Mouse (Mus musculus) MEL (cell line): ENCODE data around the gene Upf2. TPM values are rescaled to one million over a fixed set of nuclear protein-coding genes. Genes with fewer than 3 reads are reported as not detected.

Source experiments
- DNase-seq: peaks from one replicate; pipeline ENCODE4 v3.0.0; 2011; ENCODE audit warnings: low read depth, low spot score
- H3K27ac ChIP-seq: 2 replicates; pipeline ENCODE4 v1.5.1; 2012; ENCODE audit warnings: low read depth, mild to moderate bottlenecking, control low read depth, low read length, moderate library complexity; ENCODE audit not compliant: control insufficient read depth
- H3K27me3 ChIP-seq, 2 experiments: fragments of 150-350 bp in 1 of 2; sonication (generic) in 1 of 2; 2 replicates each; pipeline ENCODE4 v1.6.1; 2012; ENCODE audit warnings: low read length in 2 of 2, mild to moderate bottlenecking in 2 of 2, improper control_type of control experiment in 1 of 2, moderate library complexity in 1 of 2; ENCODE audit not compliant: insufficient read depth in 2 of 2, control insufficient read depth in 1 of 2
- H3K36me3 ChIP-seq, 2 experiments: 2 replicates each; pipeline ENCODE4 v1.6.1; 2012 to 2014; ENCODE audit warnings: low read length in 2 of 2, improper control_type of control experiment in 1 of 2, inconsistent platforms in 1 of 2, mild to moderate bottlenecking in 1 of 2; ENCODE audit not compliant: insufficient read depth in 2 of 2, control insufficient read depth in 1 of 2
- H3K4me1 ChIP-seq, 2 experiments: fragments of 150-350 bp in 1 of 2; sonication (generic) in 1 of 2; 2 replicates each; pipeline ENCODE4 v1.6.1; 2012; ENCODE audit warnings: low read length in 2 of 2, improper control_type of control experiment in 1 of 2, mild to moderate bottlenecking in 1 of 2; ENCODE audit not compliant: insufficient read depth in 2 of 2, control insufficient read depth in 1 of 2
- H3K4me3 ChIP-seq, 2 experiments: fragments of 150-350 bp in 1 of 2; sonication (generic) in 1 of 2; 2 replicates each; pipeline ENCODE4 v1.5.1; 2012; ENCODE audit warnings: low read depth in 2 of 2, low read length in 2 of 2, mild to moderate bottlenecking in 2 of 2, moderate library complexity in 2 of 2, control low read depth in 1 of 2, improper control_type of control experiment in 1 of 2; ENCODE audit not compliant: control insufficient read depth in 1 of 2, insufficient read depth in 1 of 2
- H3K79me2 ChIP-seq: 2 replicates; pipeline ENCODE4 v1.6.1; 2012; ENCODE audit warnings: mild to moderate bottlenecking, low read length, moderate library complexity; ENCODE audit not compliant: control insufficient read depth, poor library complexity, insufficient read depth
- H3K9ac ChIP-seq: 2 replicates; pipeline ENCODE4 v1.6.1; 2012; ENCODE audit warnings: low read depth, mild to moderate bottlenecking, control low read depth, low read length, moderate library complexity; ENCODE audit not compliant: control insufficient read depth, poor library complexity, severe bottlenecking
- H3K9me3 ChIP-seq: fragments of 150-350 bp; sonication (generic); replicated peaks from 2 replicates; pipeline ENCODE4 v1.6.1; 2012; ENCODE audit warnings: mild to moderate bottlenecking, low read length, improper control_type of control experiment, moderate library complexity; ENCODE audit not compliant: insufficient read depth
- BHLHE40 ChIP-seq: IDR thresholded peaks from 2 replicates; pipeline ENCODE4 v1.6.1; 2012; ENCODE audit warnings: low read depth, mild to moderate bottlenecking, inconsistent platforms, low read length, improper control_type of control experiment, borderline replicate concordance
- CHD1 ChIP-seq: IDR thresholded peaks from 2 replicates; pipeline ENCODE4 v1.6.1; 2012; ENCODE audit warnings: low read depth, mild to moderate bottlenecking, inconsistent platforms, low read length, improper control_type of control experiment
- CHD2 ChIP-seq: IDR thresholded peaks from 2 replicates; pipeline ENCODE4 v1.6.1; 2011; ENCODE audit warnings: low read length, improper control_type of control experiment
- CTCF ChIP-seq, 3 experiments: IDR thresholded peaks in 2 of 3; conservative IDR thresholded peaks in 1 of 3; 2 replicates each; pipeline ENCODE4 v1.5.1; 2011 to 2012; ENCODE audit warnings: low read length in 3 of 3, low read depth in 2 of 3, mild to moderate bottlenecking in 2 of 3, improper control_type of control experiment in 1 of 3, inconsistent platforms in 1 of 3, mixed read lengths in 1 of 3, moderate library complexity in 1 of 3; ENCODE audit not compliant: control insufficient read depth in 1 of 3, insufficient read depth in 1 of 3, poor library complexity in 1 of 3, severe bottlenecking in 1 of 3
- E2F4 ChIP-seq: IDR thresholded peaks from 2 replicates; pipeline ENCODE4 v1.6.1; 2011; ENCODE audit warnings: low read depth, low read length, improper control_type of control experiment, borderline replicate concordance
- ELF1 ChIP-seq: IDR thresholded peaks from 2 replicates; pipeline ENCODE4 v1.6.1; 2014; ENCODE audit warnings: low read depth, mild to moderate bottlenecking, inconsistent platforms, low read length, improper control_type of control experiment, moderate library complexity
- GATA1 ChIP-seq: IDR thresholded peaks from 2 replicates; pipeline ENCODE4 v1.6.1; 2011; ENCODE audit warnings: low read depth, low read length, improper control_type of control experiment
- HCFC1 ChIP-seq: IDR thresholded peaks from 2 replicates; pipeline ENCODE4 v1.6.1; 2012; ENCODE audit warnings: low read depth, mild to moderate bottlenecking, inconsistent platforms, low read length, improper control_type of control experiment, moderate library complexity
- MAFK ChIP-seq: IDR thresholded peaks from 2 replicates; pipeline ENCODE4 v1.6.1; 2011; ENCODE audit warnings: low read depth, mild to moderate bottlenecking, low read length, improper control_type of control experiment, borderline replicate concordance
- MAX ChIP-seq: IDR thresholded peaks from 2 replicates; pipeline ENCODE4 v1.6.1; 2011; ENCODE audit warnings: low read length, improper control_type of control experiment
- MEF2A ChIP-seq: IDR thresholded peaks from 2 replicates; pipeline ENCODE4 v1.6.1; 2014; ENCODE audit warnings: low read depth, mild to moderate bottlenecking, inconsistent platforms, low read length, improper control_type of control experiment; ENCODE audit not compliant: poor library complexity, insufficient replicate concordance, severe bottlenecking; ENCODE audit errors: extremely low read depth
- MXI1 ChIP-seq: IDR thresholded peaks from 2 replicates; pipeline ENCODE4 v1.6.1; 2011; ENCODE audit warnings: mild to moderate bottlenecking, low read depth, low read length, improper control_type of control experiment
- NELFE ChIP-seq: IDR thresholded peaks from 2 replicates; pipeline ENCODE4 v1.6.1; 2011; ENCODE audit warnings: low read depth, low read length, improper control_type of control experiment
- POLR2A ChIP-seq, 2 experiments: IDR thresholded peaks; 2 replicates each; pipeline ENCODE4 v1.6.1; 2011 to 2012; ENCODE audit warnings: low read length in 2 of 2, mild to moderate bottlenecking in 2 of 2, control low read depth in 1 of 2, improper control_type of control experiment in 1 of 2, low read depth in 1 of 2, moderate library complexity in 1 of 2; ENCODE audit not compliant: control insufficient read depth in 1 of 2, insufficient read depth in 1 of 2, poor library complexity in 1 of 2
- POLR2AphosphoS2 ChIP-seq: IDR thresholded peaks from 2 replicates; pipeline ENCODE4 v1.6.1; 2011; ENCODE audit warnings: low read length, improper control_type of control experiment
- POLR2AphosphoS5 ChIP-seq: IDR thresholded peaks from 2 replicates; pipeline ENCODE4 v1.6.1; 2012; ENCODE audit warnings: low read depth, borderline replicate concordance, mild to moderate bottlenecking, inconsistent platforms, low read length, moderate library complexity, mixed read lengths
- SMC3 ChIP-seq: IDR thresholded peaks from 2 replicates; pipeline ENCODE4 v1.6.1; 2011; ENCODE audit warnings: low read depth, low read length, improper control_type of control experiment
- TAL1 ChIP-seq: IDR thresholded peaks from 2 replicates; pipeline ENCODE4 v1.6.1; 2012; ENCODE audit warnings: mild to moderate bottlenecking, inconsistent platforms, low read length, moderate library complexity, mixed read lengths
- TBP ChIP-seq: IDR thresholded peaks from 2 replicates; pipeline ENCODE4 v1.8.0; 2011; ENCODE audit warnings: low read depth, low read length, improper control_type of control experiment
- TCF12 ChIP-seq: IDR thresholded peaks from 2 replicates; pipeline ENCODE4 v1.6.1; 2014; ENCODE audit warnings: low read depth, mild to moderate bottlenecking, inconsistent platforms, low read length, improper control_type of control experiment, moderate library complexity
- UBTF ChIP-seq: IDR thresholded peaks from 2 replicates; pipeline ENCODE4 v1.6.1; 2012; ENCODE audit warnings: low read depth, mild to moderate bottlenecking, inconsistent platforms, low read length, improper control_type of control experiment, moderate library complexity, borderline replicate concordance; ENCODE audit not compliant: insufficient read depth
- USF2 ChIP-seq, 2 experiments: IDR thresholded peaks; 2 replicates each; pipeline ENCODE4 v1.6.1; 2011 to 2012; ENCODE audit warnings: improper control_type of control experiment in 2 of 2, low read length in 2 of 2, borderline replicate concordance in 1 of 2, inconsistent platforms in 1 of 2, low read depth in 1 of 2, mild to moderate bottlenecking in 1 of 2; ENCODE audit not compliant: insufficient read depth in 1 of 2
- ZC3H11A ChIP-seq: IDR thresholded peaks from 2 replicates; pipeline ENCODE4 v1.6.1; 2012; ENCODE audit warnings: low read depth, mild to moderate bottlenecking, inconsistent platforms, low read length, improper control_type of control experiment
- ZKSCAN1 ChIP-seq: IDR thresholded peaks from 2 replicates; pipeline ENCODE4 v1.6.1; 2012; ENCODE audit warnings: low read depth, mild to moderate bottlenecking, inconsistent platforms, low read length, improper control_type of control experiment, moderate library complexity
- ZNF384 ChIP-seq: IDR thresholded peaks from 2 replicates; pipeline ENCODE4 v1.6.1; 2012; ENCODE audit warnings: low read depth, mild to moderate bottlenecking, inconsistent platforms, low read length, improper control_type of control experiment
- polyA plus RNA-seq, 2 experiments: library from polyadenylated mRNA; stranded (reverse) in 1 of 2; unstranded in 1 of 2; fragments of >175 nt in 1 of 2; fragments of >200 nt in 1 of 2; gene quantifications; 2 replicates each; pipeline versions ENCODE4 v1.2.1 to v1.2.4; 2012; ENCODE audit warnings: low replicate concordance in 2 of 2, low read depth in 1 of 2; ENCODE audit not compliant: insufficient read length in 2 of 2, insufficient read depth in 1 of 2, missing spikeins in 1 of 2
- total RNA-seq: library from RNA; depleted of rRNA; stranded (reverse); fragments of 300-350 nt; gene quantifications from 2 replicates; pipeline ENCODE4 v1.2.3, GENCODE M21; 2012

Upf2 gene
- total and polyA plus RNA-seq, 3 experiments = 15.3 to 30.9 TPM; not detected in 1

GRCm38 (mm10) chr2:6060071-6060804 lies 109.0 kb downstream of the Upf2 start:
- no peak for DNase-seq
- TF ChIP-seq E2F4 (no peak), GATA1 (no peak), NELFE (no peak), MXI1 (no peak), CHD2 (no peak), BHLHE40 (no peak), POLR2A (IDR thresholded peaks at IDR 0.05; ENCODE audit: control insufficient read depth in 1 of 2, insufficient read depth in 1 of 2, low read depth in 1 of 2, low read length in 2 of 2, poor library complexity in 1 of 2) (no peak), ZKSCAN1 (no peak), ZC3H11A (no peak), TAL1 (no peak), ELF1 (no peak), POLR2AphosphoS5 (no peak), CTCF (IDR thresholded peaks at IDR 0.05 in 2 of 3, conservative IDR thresholded peaks at IDR 0.05 in 1 of 3; ENCODE audit: control insufficient read depth in 1 of 3, insufficient read depth in 1 of 3, low read depth in 2 of 3, low read length in 3 of 3, poor library complexity in 1 of 3, severe bottlenecking in 1 of 3) (no peak), TCF12 (no peak), HCFC1 (no peak), SMC3 (no peak), UBTF (no peak), CHD1 (no peak), MAX (no peak), MAFK (no peak)
- no peaks in the 10 kb centered on the region for H3K9me3 ChIP-seq
- H3K79me2 ChIP-seq = no peaks in the 10 kb centered on the region
- H3K27me3 ChIP-seq = no peaks in the 10 kb centered on the region
- no peaks in the 10 kb centered on the region for H3K4me1 ChIP-seq
- H3K36me3 ChIP-seq = no peaks in the 10 kb centered on the region; a peak in 1 of 4 replicates
- H3K27ac ChIP-seq = no peak overlapping the region
- H3K4me3 ChIP-seq = no peak overlapping the region
- H3K9ac ChIP-seq = no peak overlapping the region

GRCm38 (mm10) chr2:6067341-6067740 lies 116.1 kb downstream of the Upf2 start:
- Histone ChIP-seq H3K9me3 (no peaks in the 10 kb centered on the region), H3K36me3 (no peaks in the 10 kb centered on the region), H3K27me3 (no peaks in the 10 kb centered on the region), H3K9ac (no peak overlapping the region), H3K27ac (no peak overlapping the region), H3K4me1 (peaks cover 0 to 5% of the 10 kb centered on the region in 2 experiments; a peak in 1 of 4 replicates), H3K4me3 (no peak overlapping the region), H3K79me2 (no peaks in the 10 kb centered on the region)
- DNase-seq = no peak
- TF ChIP-seq MXI1 (no peak), USF2 (IDR thresholded peaks at IDR 0.05; ENCODE audit: borderline replicate concordance in 1 of 2, insufficient read depth in 1 of 2, low read depth in 1 of 2, low read length in 2 of 2) (no peak), MAFK (no peak), POLR2AphosphoS2 (no peak), ELF1 (no peak), CTCF (IDR thresholded peaks at IDR 0.05 in 2 of 3, conservative IDR thresholded peaks at IDR 0.05 in 1 of 3; ENCODE audit: control insufficient read depth in 1 of 3, insufficient read depth in 1 of 3, low read depth in 2 of 3, low read length in 3 of 3, poor library complexity in 1 of 3, severe bottlenecking in 1 of 3) (no peak), TBP (no peak), MEF2A (no peak), ZNF384 (no peak), CHD2 (no peak)
